Mouse (Mus musculus) layer of hippocampus, adult 2 months (tissue): ENCODE measurements around the gene F2rl3. TPM values are rescaled to one million over a fixed set of nuclear protein-coding genes. Genes with fewer than 3 reads are reported as not detected.

Source experiments
- DNase-seq, 2 experiments: peaks; one replicate each; pipeline ENCODE4 v3.0.0; 2022; ENCODE audit warnings: low spot score in 2 of 2
- H3K27ac ChIP-seq: fragments of 200-600 bp; 2 replicates; pipeline ENCODE4 v1.8.1; 2022
- H3K4me3 ChIP-seq: fragments of 200-600 bp; 2 replicates; pipeline ENCODE4 v1.8.1; 2022; ENCODE audit warnings: mild to moderate bottlenecking
- CTCF ChIP-seq: fragments of 200-600 bp; conservative IDR thresholded peaks from 2 replicates; pipeline ENCODE4 v1.8.1; 2022; ENCODE audit warnings: antibody characterized with exemption, mild to moderate bottlenecking, moderate library complexity
- total RNA-seq, 2 experiments: library from RNA; stranded (reverse); gene quantifications; 2 replicates each; pipeline ENCODE4 v1.2.3; 2021

F2rl3 gene
- total RNA-seq, 2 experiments from 2014 or later: 0.31 to 0.32 TPM

DNA sequence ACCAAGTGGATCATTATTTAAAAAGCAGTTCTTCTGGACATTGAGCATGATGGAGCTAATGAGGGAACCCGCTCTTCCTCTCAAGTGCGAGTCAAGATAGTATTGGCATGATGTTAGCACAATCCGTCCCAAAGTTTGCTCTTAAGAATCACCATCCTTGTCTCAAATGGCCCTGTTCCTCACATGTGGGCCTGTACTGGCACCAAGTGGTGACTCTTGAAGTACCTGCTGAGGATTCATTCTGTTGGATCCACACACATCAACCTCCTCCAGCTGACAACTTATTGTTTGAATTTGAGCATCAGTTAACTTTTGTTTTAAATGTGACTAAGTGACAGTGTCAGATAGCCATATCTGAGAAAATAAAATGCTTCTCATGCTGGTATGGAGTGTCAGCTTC lies 51.0 kb downstream of the F2rl3 start:
- TF ChIP-seq CTCF: no peak
- no peak for DNase-seq
- Histone ChIP-seq H3K27ac (no peak overlapping the region), H3K4me3 (no peak overlapping the region)

Other genes starting within 250 kb of the F2rl3 start
- 10 to 100 TPM; 10.5 to 10.6 TPM for gene Med26, start 213.6 kb upstream of the F2rl3 start, total RNA-seq
- 100 to 1,000 TPM; 103 to 104 TPM for gene Smim7, start 190.8 kb upstream of the F2rl3 start, total RNA-seq
- gene Tmem38a, start 189.8 kb upstream of the F2rl3 start, total RNA-seq: 100 to 1,000 TPM; 115 to 120 TPM
- gene Nwd1, start 115.2 kb upstream of the F2rl3 start, total RNA-seq: 10 to 100 TPM; 51.1 to 52.1 TPM
- gene Sin3b, start 38.6 kb upstream of the F2rl3 start, total RNA-seq: 100 to 1,000 TPM; 171 to 181 TPM